Mouse (Mus musculus): ENCODE results near the gene Usp48.
"Not testable (repeated sequence)": the region's sequence is repeated elsewhere in the genome, so short reads cannot be mapped to it uniquely, and the experiment has no call there.

DNA sequence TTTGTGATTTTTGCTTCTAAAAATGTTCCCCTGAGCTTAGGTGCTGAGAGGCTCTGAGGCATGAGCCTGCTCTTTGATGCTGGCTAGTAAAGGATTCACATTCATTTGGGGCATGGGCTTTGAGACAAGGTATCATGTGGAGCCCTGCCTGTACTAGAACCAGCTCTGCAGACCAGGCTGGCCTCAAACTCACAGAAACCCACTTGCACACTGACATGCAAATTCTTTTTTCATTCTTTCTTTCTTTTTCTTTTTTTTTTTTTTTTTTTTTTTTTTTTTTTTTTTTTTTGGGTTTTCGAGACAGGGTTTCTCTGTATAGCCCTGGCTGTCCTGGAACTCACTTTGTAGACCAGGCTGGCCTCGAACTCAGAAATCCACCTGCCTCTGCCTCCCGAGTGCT lies 4.5 kb upstream of the Usp48 start:
- TF ChIP-seq CTCF (IDR thresholded peaks at IDR 0.05; ENCODE audit: borderline replicate concordance, control insufficient read depth, extremely low read depth, insufficient read depth, low read length, poor library complexity); POLR2A (IDR thresholded peaks at IDR 0.05; ENCODE audit: control insufficient read depth, extremely low read depth, insufficient read depth, low read length, poor library complexity): not testable (repeated sequence)
